Mouse (Mus musculus) thymus, adult 2 months (tissue): ENCODE measurements around the gene Kbtbd13. TPM values are rescaled to one million over a fixed set of nuclear protein-coding genes. Genes with fewer than 3 reads are reported as not detected.

Source experiments
- DNase-seq: peaks from one replicate; pipeline ENCODE4 v3.0.0; 2021
- H3K27ac ChIP-seq: fragments of 200-500 bp; 2 replicates; pipeline ENCODE4 v1.5.1; 2012; ENCODE audit warnings: low read length, control low read depth; ENCODE audit not compliant: control insufficient read depth, insufficient read depth
- H3K27me3 ChIP-seq: fragments of 200-500 bp; 2 replicates; pipeline ENCODE4 v1.6.1; 2012; ENCODE audit warnings: mild to moderate bottlenecking, low read length, moderate library complexity, mixed read lengths; ENCODE audit not compliant: control insufficient read depth, insufficient read depth
- H3K36me3 ChIP-seq: fragments of 200-500 bp; 2 replicates; pipeline ENCODE4 v1.6.1; 2012; ENCODE audit warnings: mild to moderate bottlenecking, low read length, moderate library complexity; ENCODE audit not compliant: control insufficient read depth, insufficient read depth
- H3K4me1 ChIP-seq: fragments of 200-500 bp; replicated peaks from 2 replicates; pipeline ENCODE4 v1.6.1; 2012; ENCODE audit warnings: low read length; ENCODE audit not compliant: control insufficient read depth, insufficient read depth
- H3K4me3 ChIP-seq: fragments of 200-500 bp; 2 replicates; pipeline ENCODE4 v1.5.1; 2012; ENCODE audit warnings: mild to moderate bottlenecking, low read length, control low read depth, moderate library complexity; ENCODE audit not compliant: control insufficient read depth, insufficient read depth
- CTCF ChIP-seq: fragments of 200-500 bp; IDR thresholded peaks from 2 replicates; pipeline ENCODE4 v1.5.1; 2012; ENCODE audit warnings: mild to moderate bottlenecking, control low read depth, low read length, moderate library complexity, borderline replicate concordance; ENCODE audit not compliant: control insufficient read depth, poor library complexity, insufficient read depth; ENCODE audit errors: extremely low read depth
- POLR2A ChIP-seq: fragments of 200-500 bp; IDR thresholded peaks from 2 replicates; pipeline ENCODE4 v1.6.1; 2012; ENCODE audit warnings: mild to moderate bottlenecking, low read length, control low read depth, moderate library complexity; ENCODE audit not compliant: control insufficient read depth, poor library complexity, insufficient read depth; ENCODE audit errors: extremely low read depth
- WGBS: fragments of 180-500 bp; shearing (Covaris S2); methylation state at CpG from one replicate; pipeline ENCODE4 v1.1.7; 2018; 5-methylcytosine and 5-hydroxymethylcytosine counted together
- polyA plus RNA-seq: library from polyadenylated mRNA; depleted of rRNA; stranded (reverse); fragments of >200 nt; gene quantifications from 2 replicates; pipeline ENCODE4 v1.2.3, GENCODE M21; 2012

Kbtbd13 gene
- polyA plus RNA-seq, 1 experiment, result 0.43 TPM

DNA sequence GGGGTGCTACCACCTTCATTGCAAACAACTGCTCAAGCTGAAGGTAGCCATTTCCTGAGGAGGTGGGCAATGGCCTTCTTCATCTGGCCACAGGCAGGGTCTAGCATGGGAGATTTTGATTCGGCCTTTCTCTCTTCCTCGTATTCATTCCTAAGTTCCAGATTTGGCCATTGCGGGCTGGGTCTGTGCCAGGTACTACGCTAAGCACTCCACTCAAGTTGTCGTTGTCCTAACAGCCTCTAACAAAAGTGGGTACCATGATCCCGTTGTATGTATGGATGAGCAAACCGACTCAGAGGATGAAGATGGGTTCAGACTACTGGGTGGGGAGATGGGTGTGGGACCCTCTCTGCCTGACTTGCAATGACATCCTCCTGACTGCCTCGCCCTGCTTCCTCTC, 18.9 kb upstream of the Kbtbd13 start:
- Histone ChIP-seq H3K36me3 (no peaks in the 10 kb centered on the region), H3K27me3 (no peaks in the 10 kb centered on the region), H3K27ac (no peak overlapping the region), H3K4me1 (no peaks in the 10 kb centered on the region), H3K4me3 (no peak overlapping the region)
- 96% methylated on average over 8 of the region's 8 CpGs for WGBS
- no peak for DNase-seq
- no peak for TF ChIP-seq POLR2A
- no peak for TF ChIP-seq CTCF

DNA sequence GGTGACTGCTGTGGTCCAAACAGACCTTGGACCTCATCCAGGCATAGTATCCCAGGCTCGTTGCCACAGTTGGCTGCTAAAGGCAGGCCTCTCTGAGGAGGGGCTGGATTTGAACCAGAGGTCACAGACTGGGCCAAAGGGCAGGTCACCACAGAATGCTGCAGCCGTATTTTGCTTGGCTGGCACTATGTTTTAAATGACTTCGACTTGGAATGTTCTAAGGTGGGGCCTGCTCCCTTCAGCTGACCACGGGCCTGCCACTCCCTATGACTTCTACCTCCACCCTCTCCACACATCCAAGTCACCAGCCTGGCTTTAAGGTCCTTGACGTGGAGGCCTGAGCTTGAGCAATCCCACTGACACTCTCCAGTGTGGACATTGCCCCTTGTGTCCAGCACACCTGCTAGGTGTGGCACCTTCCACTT, 17.4 kb upstream of the Kbtbd13 start:
- 86% methylated on average over 5 of the region's 5 CpGs for WGBS
- Histone ChIP-seq H3K36me3 (no peaks in the 10 kb centered on the region), H3K27me3 (no peaks in the 10 kb centered on the region), H3K4me1 (peaks cover 3% of the 10 kb centered on the region; the same call in 1 of the 2 replicates), H3K4me3 (no peak overlapping the region), H3K27ac (no peak overlapping the region)
- DNase-seq, result no peak
- TF ChIP-seq CTCF, result no peak

DNA sequence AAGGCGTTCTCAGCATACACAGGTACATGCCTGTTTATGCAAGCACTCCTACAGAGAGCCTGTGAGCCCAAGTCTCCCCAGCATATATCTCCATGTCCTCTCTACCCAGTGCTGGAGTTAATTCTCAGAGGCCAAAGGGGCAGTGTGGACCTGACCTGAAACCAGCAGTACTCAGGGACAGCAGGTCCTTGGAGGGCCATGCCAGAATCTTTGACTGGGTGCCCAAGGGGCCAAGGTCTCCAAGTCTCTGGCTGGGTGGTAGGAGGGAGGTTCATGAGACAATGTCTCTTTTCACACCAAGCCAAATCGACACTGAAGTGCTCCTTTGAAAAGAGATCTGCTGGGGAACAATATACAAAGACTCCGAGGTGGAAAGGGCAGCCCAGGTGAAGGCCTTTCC, 16.4 kb upstream of the Kbtbd13 start:
- H3K4me1 ChIP-seq, result peaks cover 3% of the 10 kb centered on the region; the same call in 1 of the 2 replicates
- DNase-seq, result no peak
- no peak for TF ChIP-seq CTCF
- TF ChIP-seq POLR2A, result no peak
- no peaks in the 10 kb centered on the region for H3K27me3 ChIP-seq
- WGBS, result 92% methylated on average over 3 of the region's 3 CpGs
- H3K36me3 ChIP-seq, result no peaks in the 10 kb centered on the region
- no peak overlapping the region for H3K27ac ChIP-seq
- no peak overlapping the region for H3K4me3 ChIP-seq

DNA sequence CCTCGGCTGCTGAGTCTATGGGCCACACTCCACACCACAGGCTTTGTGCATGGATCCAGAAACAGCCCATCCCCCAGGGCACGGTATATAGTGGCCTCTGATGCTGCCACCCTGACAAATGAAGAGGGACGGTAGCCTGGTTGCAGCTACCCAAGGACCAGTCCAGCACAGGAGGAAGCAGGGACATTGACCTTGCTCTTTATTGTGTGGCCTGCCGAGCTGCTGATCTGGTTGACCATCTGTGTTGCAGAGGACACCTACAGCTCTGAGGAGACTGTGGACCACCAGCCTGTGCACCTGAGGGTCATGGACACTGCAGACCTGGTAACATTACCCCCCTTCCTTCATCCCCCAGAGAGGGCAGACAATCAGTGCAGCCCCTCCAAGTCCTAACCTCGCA, 15.9 kb upstream of the Kbtbd13 start:
- no peaks in the 10 kb centered on the region for H3K36me3 ChIP-seq
- H3K4me1 ChIP-seq, result peaks cover 3% of the 10 kb centered on the region; the same call in 1 of the 2 replicates
- H3K27ac ChIP-seq, result no peak overlapping the region
- WGBS, result 93% methylated on average over 5 of the region's 5 CpGs
- TF ChIP-seq CTCF (no peak), POLR2A (no peak)
- no peak for DNase-seq
- no peak overlapping the region for H3K4me3 ChIP-seq
- no peaks in the 10 kb centered on the region for H3K27me3 ChIP-seq

DNA sequence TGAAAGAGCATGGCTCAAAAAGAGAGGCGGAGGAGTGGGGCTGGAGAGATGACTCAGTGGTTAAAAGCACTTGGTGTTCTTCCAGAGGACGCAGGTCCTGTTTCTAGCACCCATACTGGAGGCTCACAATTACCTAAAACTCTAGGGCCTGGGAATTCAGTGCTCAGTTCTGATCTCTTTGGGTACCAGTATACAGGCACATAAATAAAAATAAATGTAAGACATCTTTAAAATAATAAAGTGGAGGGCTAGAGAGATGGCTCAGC, 13.7 kb upstream of the Kbtbd13 start:
- Histone ChIP-seq H3K27ac (no peak overlapping the region), H3K27me3 (no peaks in the 10 kb centered on the region), H3K4me1 (peaks cover 3% of the 10 kb centered on the region; the same call in 1 of the 2 replicates), H3K4me3 (no peak overlapping the region), H3K36me3 (no peaks in the 10 kb centered on the region)
- TF ChIP-seq CTCF (no peak), POLR2A (no peak)
- no peak for DNase-seq
- 83% methylated on average over 2 of the region's 2 CpGs for WGBS

DNA sequence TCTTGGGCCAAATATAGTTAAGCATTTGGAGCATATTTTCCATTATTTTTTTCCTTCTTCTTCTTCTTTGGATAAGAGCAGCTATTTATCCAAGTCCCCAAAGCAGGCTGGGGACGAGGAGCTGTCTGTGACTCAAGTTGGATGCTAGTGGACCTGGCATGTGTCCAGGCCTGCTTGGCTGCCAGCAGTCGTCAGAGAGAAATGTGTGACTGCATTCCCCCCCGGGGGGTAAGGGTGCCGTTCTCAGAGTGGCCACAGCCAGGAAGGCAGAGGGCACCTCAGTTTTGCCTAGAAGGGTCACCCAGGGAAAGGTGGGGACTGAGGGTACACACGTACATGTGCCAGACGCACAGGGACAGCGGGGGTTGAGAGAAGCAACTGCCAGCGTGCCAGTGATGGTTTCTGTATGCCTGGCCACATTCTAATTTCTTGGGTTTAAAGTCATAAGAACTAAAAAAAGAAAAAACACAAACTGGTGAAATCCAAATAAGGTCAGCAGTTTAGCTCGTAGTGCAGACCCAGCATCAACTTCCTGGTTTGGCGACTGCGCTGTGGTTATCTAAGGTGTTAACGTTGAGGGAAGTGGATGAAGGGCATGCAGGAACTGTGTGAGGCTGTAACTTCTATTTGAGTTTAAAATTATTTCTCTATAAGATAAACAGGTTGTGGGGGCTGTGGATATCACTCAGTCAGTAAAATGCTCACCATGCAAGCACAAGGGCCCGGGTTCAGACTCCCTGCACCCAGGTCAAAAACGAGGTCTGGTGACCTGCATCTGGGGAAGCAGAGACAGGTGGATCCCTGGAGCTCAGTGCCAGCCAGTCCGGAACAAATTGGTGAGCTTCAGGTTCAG, 13.1 kb upstream of the Kbtbd13 start:
- no peak for DNase-seq
- H3K27me3 ChIP-seq, result no peaks in the 10 kb centered on the region
- no peak overlapping the region for H3K4me3 ChIP-seq

DNA sequence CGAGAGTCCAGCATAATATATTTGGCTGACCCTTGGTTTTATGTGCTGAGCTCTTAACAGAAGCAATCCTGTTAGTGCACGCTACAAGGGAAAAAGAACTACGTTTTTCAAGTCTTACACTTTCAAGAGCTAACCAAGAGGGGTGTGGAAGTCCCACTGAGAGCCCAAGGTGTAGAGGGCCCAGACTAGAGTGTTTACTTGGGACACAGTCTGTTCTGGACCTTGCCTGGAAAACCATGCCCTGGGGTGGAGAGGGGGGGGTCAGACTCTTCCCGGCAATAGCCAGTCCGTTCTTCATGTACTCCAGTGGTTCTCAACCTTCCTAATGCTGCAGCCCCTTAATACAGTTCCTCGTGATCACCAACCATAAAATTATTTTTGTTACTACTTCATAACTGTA, 8.5 kb upstream of the Kbtbd13 start:
- TF ChIP-seq CTCF (no peak), POLR2A (no peak)
- H3K27me3 ChIP-seq, result no peaks in the 10 kb centered on the region
- H3K36me3 ChIP-seq, result no peaks in the 10 kb centered on the region
- no peak for DNase-seq
- no peak overlapping the region for H3K4me3 ChIP-seq
- no peak overlapping the region for H3K27ac ChIP-seq
- peaks cover 12% of the 10 kb centered on the region for H3K4me1 ChIP-seq
- whole genome bisulfite sequencing, result 96% methylated on average over 6 of the region's 6 CpGs

More for the DNA sequence above, 13.1 kb upstream of the Kbtbd13 start:
- no peak for TF ChIP-seq CTCF
- no peak for TF ChIP-seq POLR2A
- H3K36me3 ChIP-seq, result no peaks in the 10 kb centered on the region
- 39% methylated on average over 15 of the region's 15 CpGs for WGBS
- no peak overlapping the region for H3K27ac ChIP-seq
- peaks cover 3% of the 10 kb centered on the region; the same call in 1 of the 2 replicates for H3K4me1 ChIP-seq
